Mouse (Mus musculus) brown adipose tissue, adult 24 weeks (tissue): ENCODE results near the gene Ift46. TPM values are rescaled to one million over a fixed set of nuclear protein-coding genes. Genes with fewer than 3 reads are reported as not detected.
"Not testable (repeated sequence)": the region's sequence is repeated elsewhere in the genome, so short reads cannot be mapped to it uniquely, and the experiment has no call there.

Experiments
- H3K27ac ChIP-seq: fragments of 200-500 bp; replicated peaks from 2 replicates; pipeline ENCODE4 v1.5.1; 2012; ENCODE audit warnings: low read depth, mild to moderate bottlenecking, low read length
- H3K4me1 ChIP-seq: fragments of 200-500 bp; 2 replicates; pipeline ENCODE4 v1.6.1; 2012; ENCODE audit warnings: low read length, mixed read lengths; ENCODE audit not compliant: control insufficient read depth, insufficient read depth, insufficient read length
- H3K4me3 ChIP-seq: fragments of 200-500 bp; 2 replicates; pipeline ENCODE4 v1.5.1; 2012; ENCODE audit warnings: low read depth, mild to moderate bottlenecking, low read length, moderate library complexity; ENCODE audit not compliant: insufficient read depth
- polyA plus RNA-seq: library from polyadenylated mRNA; stranded (reverse); fragments of >200 nt; gene quantifications from 2 replicates; pipeline ENCODE4 v1.2.4, GENCODE M21; 2012; ENCODE audit not compliant: missing spikeins, insufficient read depth, insufficient read length

The Ift46 gene
- polyA plus RNA-seq, 1 experiment, result 47.4 TPM

DNA sequence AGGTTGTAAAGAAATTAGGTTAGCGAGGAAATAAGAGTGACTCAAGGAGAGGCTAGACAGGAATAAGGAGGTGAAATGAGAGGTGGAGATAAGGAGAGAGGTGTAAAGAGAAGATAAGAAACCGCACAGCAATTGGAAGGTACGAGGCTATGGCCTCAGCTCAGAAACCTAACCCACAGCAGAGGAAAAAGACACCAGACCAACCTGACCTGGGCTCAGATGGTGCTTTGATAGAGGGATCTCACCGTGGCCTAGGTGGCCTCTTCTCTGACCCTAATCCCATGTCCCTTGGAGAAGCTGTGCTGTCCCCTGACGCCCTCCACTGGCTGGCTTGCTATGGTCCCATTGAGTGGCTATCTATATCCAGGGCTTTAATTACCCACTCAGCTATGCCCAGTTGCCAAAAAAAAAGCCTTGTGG is 35.6 kb upstream of the Ift46 start:
- Histone ChIP-seq H3K4me1 (peaks cover 7% of the 10 kb centered on the region; the same call in 1 of the 2 replicates), H3K4me3 (no peak overlapping the region), H3K27ac (peak overlapping the region; percentile 83)

DNA sequence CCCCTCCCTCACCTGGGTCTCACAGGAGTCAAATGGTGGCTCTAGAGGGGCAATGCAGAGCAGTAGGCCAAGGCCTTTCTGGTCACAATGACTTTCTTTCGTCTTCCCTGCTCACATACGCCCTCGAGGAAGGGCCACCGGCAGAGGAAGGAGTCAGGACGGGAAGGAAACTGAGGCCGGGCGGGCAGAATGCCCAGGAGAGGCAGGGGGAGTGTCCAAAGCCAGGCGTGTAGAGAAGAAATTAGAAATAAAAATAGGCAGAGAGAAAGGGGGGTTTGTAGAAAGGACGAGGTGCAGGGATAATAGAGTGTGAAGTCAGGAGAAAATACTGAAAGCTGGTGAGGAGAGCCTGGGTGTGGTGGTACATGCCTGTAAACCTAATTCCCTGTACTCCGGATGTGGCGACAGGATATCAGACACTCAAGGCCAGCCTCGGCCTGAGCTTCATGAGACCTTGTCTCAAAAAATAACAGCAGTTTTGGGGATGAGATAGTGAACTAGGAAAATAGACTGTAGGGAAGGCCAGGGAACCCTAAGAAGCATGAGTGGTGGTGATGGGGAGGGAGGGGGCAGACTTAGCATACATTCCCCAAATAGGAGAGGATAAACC is 34.7 kb upstream of the Ift46 start:
- Histone ChIP-seq H3K4me3 (peak overlapping the region; percentile 87), H3K4me1 (peaks cover 7% of the 10 kb centered on the region; the same call in 1 of the 2 replicates), H3K27ac (peak overlapping the region; percentile 83)

- Histone ChIP-seq H3K4me1 (peaks cover 7% of the 10 kb centered on the region; the same call in 1 of the 2 replicates), H3K27ac (peak overlapping the region; percentile 89), H3K4me3 (peak overlapping the region; percentile 87)
Measured at GRCm38 (mm10) chr9:44733671-44734523, 33.8 kb upstream of the Ift46 start.

DNA sequence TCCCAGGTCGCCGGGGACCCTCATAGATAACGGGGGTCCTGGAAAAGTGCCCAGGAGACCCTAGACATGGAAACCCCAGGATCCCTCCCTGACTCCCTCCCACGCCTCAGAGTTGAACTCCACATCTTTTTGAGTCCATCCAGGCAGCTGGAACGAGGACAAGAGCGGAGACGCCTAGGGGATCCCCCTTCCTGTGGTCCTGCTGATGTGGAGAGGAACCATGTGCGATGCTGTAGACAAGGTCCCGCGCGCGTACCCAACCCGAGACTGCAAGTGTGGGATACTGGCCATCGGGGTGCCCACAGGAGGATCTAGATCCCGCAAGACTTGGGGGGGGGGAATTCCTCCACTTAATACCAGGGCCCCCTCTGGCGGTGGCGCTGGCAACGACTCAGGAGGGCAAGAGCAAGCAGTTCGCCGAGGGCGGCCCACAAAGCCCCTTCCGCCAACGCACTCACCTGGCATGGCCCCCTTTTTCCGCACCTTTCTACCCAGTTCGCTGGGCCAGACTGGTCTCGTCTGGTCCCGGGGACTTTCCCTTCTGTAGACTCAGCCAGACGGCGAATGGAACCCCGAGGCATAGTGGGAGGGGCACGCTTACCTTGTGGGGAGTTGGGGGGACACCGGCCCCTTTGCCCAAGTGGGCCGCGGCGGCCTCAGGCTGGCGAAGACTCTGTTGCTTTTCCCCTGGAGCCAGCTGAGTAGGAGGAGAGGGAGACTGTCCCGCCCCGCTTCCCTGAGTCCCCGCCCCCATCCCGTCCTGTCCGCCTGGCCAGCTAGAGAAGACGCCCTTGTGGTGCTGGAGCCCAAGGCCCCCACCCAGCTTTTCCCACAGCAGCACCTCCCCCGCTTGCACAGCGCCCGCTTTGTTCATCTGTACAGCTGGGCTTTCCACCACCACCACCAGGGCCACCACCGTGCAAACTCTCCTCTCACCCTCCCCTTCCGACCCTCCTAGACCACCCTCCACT is 32.9 kb upstream of the Ift46 start, which contains the start of gene Phldb1:
Gene Phldb1, minus strand, starts transcription at position 675 of the 971 bp plus-strand sequence.
- Histone ChIP-seq H3K4me1 (peaks cover 7% of the 10 kb centered on the region; the same call in 1 of the 2 replicates), H3K4me3 (peak within 1 kb of the TSS; percentile 87), H3K27ac (peak within 1 kb of the TSS; percentile 89)

GRCm38 (mm10) chr9:44735886-44736285 is 31.8 kb upstream of the Ift46 start:
- Histone ChIP-seq H3K27ac (no peak overlapping the region), H3K4me3 (no peak overlapping the region), H3K4me1 (peaks cover 7% of the 10 kb centered on the region; the same call in 1 of the 2 replicates)

DNA sequence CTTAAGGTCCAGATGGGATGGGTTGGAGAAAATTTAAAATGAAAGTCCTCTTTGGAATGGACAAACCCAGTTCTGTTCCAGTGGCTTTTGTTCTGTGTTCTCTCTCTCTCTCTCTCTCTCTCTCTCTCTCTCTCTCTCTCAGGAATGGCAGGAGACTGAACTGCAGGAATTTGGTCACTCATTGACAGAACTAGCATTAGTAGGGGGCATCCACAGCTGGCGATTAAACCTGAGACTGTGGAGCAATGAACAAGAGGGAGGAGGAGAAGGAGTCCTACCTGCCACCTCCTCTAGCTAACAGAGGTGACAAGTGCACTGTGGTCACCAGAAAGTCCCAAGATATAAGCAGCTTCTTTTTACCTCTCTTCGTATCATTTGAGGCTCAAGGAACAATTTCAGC is 31.4 kb upstream of the Ift46 start:
- Histone ChIP-seq H3K27ac (no peak overlapping the region), H3K4me1 (peaks cover 7% of the 10 kb centered on the region; the same call in 1 of the 2 replicates), H3K4me3 (no peak overlapping the region)

DNA sequence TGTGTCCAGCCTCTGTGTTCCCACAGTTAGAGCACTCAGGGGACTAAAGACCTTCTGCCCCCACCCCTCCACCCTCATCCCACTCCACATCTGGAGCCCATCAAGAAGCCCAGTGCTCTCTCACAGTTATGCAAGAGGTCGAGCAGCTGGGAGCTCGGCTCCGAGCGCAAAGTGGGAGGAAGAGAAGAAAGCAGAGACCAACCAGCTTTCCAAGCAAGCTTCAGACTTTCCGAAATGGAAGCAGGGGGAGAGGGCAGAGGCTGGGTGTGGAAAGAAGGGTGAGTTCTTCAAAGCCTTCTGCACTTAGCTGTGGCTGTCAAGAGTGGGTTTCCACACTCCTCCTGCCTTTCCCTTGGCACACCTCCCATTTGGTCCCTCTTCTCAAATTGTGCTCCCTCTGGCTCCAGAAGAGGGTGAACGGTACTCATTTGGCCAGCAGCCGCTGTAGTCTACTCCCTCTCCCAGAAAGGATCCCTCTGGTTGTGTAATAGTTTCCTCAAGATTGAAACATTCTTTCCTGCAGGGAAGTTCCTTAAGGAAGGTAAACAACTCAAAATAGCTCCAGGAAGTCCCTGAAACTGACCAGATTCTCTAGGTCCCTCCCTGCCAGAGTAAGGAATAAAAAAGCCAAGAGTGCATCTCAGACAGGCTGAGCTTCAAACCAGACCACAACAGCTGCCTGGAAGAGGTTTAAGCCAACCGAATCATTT is 30.3 kb upstream of the Ift46 start:
- peak overlapping the region; percentile 72 for H3K27ac ChIP-seq
- no peak overlapping the region for H3K4me3 ChIP-seq
- H3K4me1 ChIP-seq, result peaks cover 4% of the 10 kb centered on the region; the same call in 1 of the 2 replicates

DNA sequence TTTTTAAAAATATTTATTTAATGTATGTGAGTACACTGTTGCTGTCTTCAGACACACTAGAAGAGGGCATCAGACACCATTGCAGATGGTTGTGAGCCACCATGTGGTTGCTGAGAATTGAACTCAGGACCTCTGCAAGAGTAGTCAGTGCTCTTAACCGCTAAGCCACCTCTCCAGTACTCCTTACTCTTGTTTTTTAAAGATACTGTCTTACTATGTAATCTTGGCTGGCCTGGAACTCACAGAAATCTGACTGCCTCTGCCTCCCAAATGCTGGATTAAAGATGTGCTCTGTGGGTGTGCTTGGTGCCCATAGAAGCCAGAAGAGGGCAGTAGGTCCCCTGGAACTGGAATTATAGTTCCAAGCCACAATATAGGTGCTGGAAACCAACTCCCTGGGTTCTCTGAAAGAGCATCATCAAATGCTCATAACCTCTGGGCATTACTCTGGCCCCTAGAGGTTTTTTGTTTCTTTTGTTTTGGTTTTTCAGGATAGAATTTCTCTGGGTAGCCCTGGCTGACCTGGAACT is 27.0 kb upstream of the Ift46 start:
- H3K4me1 ChIP-seq, result no peaks in the 10 kb centered on the region
- H3K4me3 ChIP-seq, result no peak overlapping the region
- no peak overlapping the region for H3K27ac ChIP-seq

- Histone ChIP-seq H3K4me3 (no peak overlapping the region), H3K27ac (no peak overlapping the region), H3K4me1 (no peaks in the 10 kb centered on the region)
Measured at GRCm38 (mm10) chr9:44745371-44745770, 22.3 kb upstream of the Ift46 start.

DNA sequence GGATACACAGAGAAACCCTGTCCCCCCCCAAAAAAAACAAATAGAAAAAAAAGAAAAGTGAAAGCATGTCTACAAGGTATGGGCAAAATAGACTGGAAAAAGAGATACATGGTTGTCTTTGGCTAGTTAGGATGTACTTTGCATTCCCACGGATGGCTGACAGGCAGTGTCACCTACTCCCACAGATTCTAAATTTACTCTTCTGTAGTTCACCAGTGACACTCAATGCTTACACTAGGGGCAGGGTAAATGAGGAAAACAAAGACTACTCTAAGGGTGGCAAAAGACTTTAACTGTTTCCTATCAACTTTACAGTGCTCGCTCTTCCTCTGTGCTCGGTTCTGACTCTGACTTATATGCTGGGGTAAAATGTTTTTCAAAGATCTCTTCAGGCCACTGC is 21.0 kb upstream of the Ift46 start:
- no peak overlapping the region for H3K27ac ChIP-seq

DNA sequence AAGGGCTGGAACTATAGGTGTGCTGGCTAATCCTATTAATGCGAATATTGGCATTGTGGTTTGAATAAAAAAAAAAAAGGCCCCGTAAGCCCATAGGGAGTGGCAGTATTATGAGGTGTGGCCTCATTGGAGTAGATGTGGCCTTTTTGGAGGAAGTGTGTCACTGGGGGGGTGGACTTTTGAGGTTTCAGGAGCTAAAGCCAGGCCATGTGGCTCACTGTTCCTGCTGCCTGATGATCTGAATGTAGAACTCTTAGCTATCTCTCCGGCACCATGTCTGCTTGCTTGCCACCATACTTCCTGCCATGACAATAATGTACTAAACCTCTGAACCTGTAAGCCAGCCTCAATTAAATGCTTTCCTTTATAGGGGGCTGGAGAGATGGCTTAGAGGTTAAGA is 20.4 kb upstream of the Ift46 start:
- no peaks in the 10 kb centered on the region for H3K4me1 ChIP-seq
- no peak overlapping the region for H3K27ac ChIP-seq
- H3K4me3 ChIP-seq, result no peak overlapping the region

More for the DNA sequence above, 21.0 kb upstream of the Ift46 start:
- Histone ChIP-seq H3K4me1 (no peaks in the 10 kb centered on the region), H3K4me3 (no peak overlapping the region)

- Histone ChIP-seq H3K4me1 (no peaks in the 10 kb centered on the region), H3K4me3 (no peak overlapping the region)
Measured at GRCm38 (mm10) chr9:44748473-44748872, 19.2 kb upstream of the Ift46 start.

GRCm38 (mm10) chr9:44760873-44761272 is 6.8 kb upstream of the Ift46 start:
- H3K27ac ChIP-seq, result no peak overlapping the region
- H3K4me1 ChIP-seq, result peaks cover 8% of the 10 kb centered on the region
- no peak overlapping the region for H3K4me3 ChIP-seq

More at GRCm38 (mm10) chr9:44748473-44748872, 19.2 kb upstream of the Ift46 start:
- H3K27ac ChIP-seq, result no peak overlapping the region

- not testable (repeated sequence) for H3K4me1 ChIP-seq, H3K27ac ChIP-seq
- peak overlapping the region; percentile 95 for H3K4me3 ChIP-seq
Measured at GRCm38 (mm10) chr9:44768029-44768394, 304 bp downstream of the Ift46 start.
